Mouse (Mus musculus): ENCODE results near the gene Arl5a. TPM values are rescaled to one million over a fixed set of nuclear protein-coding genes. Genes with fewer than 3 reads are reported as not detected.
A peak's percentile ranks its signal among the peaks of the same experiment; 100 is the strongest.

Gene Arl5a
- polyA plus RNA-seq, 1 experiment from 2014 or later, result 40.0 TPM

DNA sequence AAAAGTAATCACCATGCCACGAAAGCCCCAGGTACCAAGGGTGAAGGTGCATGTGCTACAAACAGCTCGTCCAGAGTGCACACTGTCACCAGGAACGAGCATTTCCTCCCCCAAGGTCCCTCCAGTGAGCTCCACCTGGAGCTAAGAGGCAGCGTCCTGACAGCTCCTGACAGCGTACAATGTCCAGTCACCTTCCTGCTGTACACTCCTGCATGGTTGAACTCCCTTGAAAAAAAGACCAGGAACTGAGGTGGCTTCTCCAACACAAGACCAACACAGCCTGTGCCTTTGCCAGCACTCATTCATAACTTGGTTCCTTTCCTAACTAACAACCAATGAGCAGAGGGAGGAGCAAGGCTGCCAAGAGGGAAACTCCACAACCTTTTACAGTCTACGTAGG lies 3.5 kb downstream of the Arl5a start:
- H3K9ac ChIP-seq, result no peak overlapping the region
- H3K9me3 ChIP-seq, result no peaks in the 10 kb centered on the region
- H3K4me2 ChIP-seq, result no peak overlapping the region
- no peaks in the 10 kb centered on the region for H3K27me3 ChIP-seq
- peaks cover 44% of the 10 kb centered on the region for H3K4me1 ChIP-seq
- no peak for ATAC-seq (ENCODE audit: borderline replicate concordance, extremely low read depth, low FRiP score, low TSS enrichment)
- peaks cover 7% of the 10 kb centered on the region for H3K36me3 ChIP-seq
- no peak overlapping the region for H3K27ac ChIP-seq
- no peak overlapping the region for H3K4me3 ChIP-seq
- WGBS, result 59% methylated on average over 6 of the region's 6 CpGs

DNA sequence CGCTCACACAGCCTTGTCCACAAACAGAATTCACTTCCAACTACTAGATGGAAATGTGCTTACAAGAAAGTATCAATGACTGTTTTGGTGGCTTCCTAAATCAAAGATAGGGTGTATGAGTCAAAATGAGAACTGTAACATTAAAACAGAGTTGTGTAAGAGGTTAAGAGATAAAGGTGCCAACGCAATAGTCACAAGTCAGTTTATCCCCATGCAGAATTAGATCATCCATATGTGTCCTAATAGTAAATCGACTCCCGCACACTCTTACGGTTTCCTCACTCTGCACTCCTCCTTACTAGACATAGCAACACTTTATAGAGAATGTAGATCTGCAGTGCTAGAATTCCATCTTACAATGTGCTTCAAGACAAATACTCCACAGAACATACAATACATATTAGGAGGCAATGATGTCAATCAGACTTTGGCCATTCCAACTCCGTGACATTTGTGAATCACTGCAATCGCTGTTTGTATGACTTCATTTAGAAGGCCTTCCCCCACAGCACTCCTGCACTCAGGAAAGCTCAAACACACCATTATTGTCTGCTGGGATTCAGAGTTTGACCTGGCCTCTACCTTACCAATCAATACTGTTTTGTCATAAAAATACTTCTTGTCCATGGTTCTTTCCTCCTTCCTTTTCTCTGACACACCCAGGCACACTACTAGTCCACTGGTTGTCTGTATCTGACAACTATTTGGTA lies 4.5 kb downstream of the Arl5a start:
- no peaks in the 10 kb centered on the region for H3K27me3 ChIP-seq
- no peak overlapping the region for H3K4me3 ChIP-seq
- no peak overlapping the region for H3K4me2 ChIP-seq
- peaks cover 36% of the 10 kb centered on the region for H3K4me1 ChIP-seq
- WGBS, result 85% methylated on average over 7 of the region's 7 CpGs
- peaks cover 17% of the 10 kb centered on the region for H3K36me3 ChIP-seq
- no peak for ATAC-seq (ENCODE audit: borderline replicate concordance, extremely low read depth, low FRiP score, low TSS enrichment)
- H3K9ac ChIP-seq, result no peak overlapping the region
- H3K27ac ChIP-seq, result no peak overlapping the region
- no peaks in the 10 kb centered on the region for H3K9me3 ChIP-seq

DNA sequence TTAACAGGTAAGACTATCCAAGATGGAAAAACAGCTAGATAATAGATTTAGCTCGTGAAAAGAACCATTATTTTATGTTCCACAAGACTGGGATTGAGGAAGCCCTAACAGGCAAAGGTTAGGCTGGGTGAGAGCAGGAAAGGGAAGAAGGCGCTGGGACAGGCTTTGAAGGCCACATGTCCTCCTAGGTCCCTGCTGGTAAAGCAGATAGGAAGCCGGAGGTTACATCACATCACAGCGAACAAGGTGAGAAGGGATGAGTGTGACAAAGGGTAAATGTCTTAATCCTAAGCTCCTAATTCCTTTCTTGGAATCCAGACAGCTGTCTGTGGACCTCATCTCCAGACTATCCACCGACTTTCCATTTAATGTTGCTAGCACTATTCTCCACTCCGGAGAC lies 5.4 kb downstream of the Arl5a start:
- H3K4me3 ChIP-seq, result no peak overlapping the region
- H3K27ac ChIP-seq, result no peak overlapping the region
- 67% methylated on average over 6 of the region's 6 CpGs for WGBS
- no peak for ATAC-seq (ENCODE audit: borderline replicate concordance, extremely low read depth, low FRiP score, low TSS enrichment)
- peaks cover 18% of the 10 kb centered on the region for H3K36me3 ChIP-seq
- no peaks in the 10 kb centered on the region for H3K27me3 ChIP-seq
- peaks cover 36% of the 10 kb centered on the region for H3K4me1 ChIP-seq
- H3K9me3 ChIP-seq, result no peaks in the 10 kb centered on the region
- H3K9ac ChIP-seq, result no peak overlapping the region
- H3K4me2 ChIP-seq, result no peak overlapping the region

DNA sequence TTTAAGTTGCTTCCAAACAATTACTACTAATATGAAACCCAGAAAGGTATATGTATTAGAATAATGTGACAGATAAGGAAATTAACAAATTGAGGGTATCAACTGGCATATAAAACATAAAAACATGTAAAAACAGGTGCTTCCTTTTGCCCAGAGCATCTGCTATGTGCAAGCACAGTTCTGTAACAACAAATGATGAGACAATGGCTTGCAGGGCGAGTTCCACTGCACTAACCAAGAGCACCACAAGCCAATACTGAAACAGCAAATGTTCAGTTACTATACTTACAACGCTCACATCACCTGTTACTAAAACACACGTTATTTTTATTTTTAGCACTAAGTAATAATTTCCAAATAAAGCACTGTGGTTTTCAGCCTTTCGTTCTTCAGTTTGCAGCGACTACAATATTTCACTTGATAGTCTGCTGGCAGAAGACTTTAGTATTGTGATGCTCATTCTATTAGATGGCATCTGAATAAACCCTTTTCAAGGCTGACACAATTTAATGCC lies 12.1 kb downstream of the Arl5a start:
- no peak for ATAC-seq (ENCODE audit: borderline replicate concordance, extremely low read depth, low FRiP score, low TSS enrichment)
- Histone ChIP-seq H3K36me3 (peaks cover 69% of the 10 kb centered on the region), H3K4me1 (no peaks in the 10 kb centered on the region), H3K4me3 (no peak overlapping the region), H3K9ac (no peak overlapping the region), H3K4me2 (no peak overlapping the region), H3K27ac (no peak overlapping the region), H3K27me3 (no peaks in the 10 kb centered on the region), H3K9me3 (peaks cover 19% of the 10 kb centered on the region)
- WGBS, result 96% methylated on average over 5 of the region's 5 CpGs

DNA sequence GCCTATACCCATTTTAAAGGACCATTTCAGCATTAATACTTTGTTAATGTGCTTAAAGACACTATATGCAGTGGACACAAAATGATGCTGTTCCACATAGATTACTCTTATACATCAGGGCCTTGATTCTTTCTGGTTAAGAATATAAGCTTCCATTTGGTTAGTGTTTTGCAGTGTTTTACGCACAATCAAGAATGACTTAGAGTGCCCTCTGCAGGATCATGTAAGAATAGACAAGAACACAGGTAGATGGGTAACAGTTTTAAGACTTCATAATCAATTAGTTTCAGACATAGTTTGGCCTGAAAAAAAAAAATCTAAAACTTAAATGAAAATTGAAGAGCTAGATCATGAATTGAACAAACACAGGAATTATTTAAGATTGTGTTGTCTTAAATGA lies 18.2 kb downstream of the Arl5a start:
- no peak overlapping the region for H3K4me3 ChIP-seq
- H3K9ac ChIP-seq, result no peak overlapping the region
- H3K27me3 ChIP-seq, result no peaks in the 10 kb centered on the region
- no peak overlapping the region for H3K27ac ChIP-seq
- H3K36me3 ChIP-seq, result peaks cover 58% of the 10 kb centered on the region
- ATAC-seq (ENCODE audit: borderline replicate concordance, extremely low read depth, low FRiP score, low TSS enrichment), result no peak
- H3K4me1 ChIP-seq, result no peaks in the 10 kb centered on the region
- no peak overlapping the region for H3K4me2 ChIP-seq
- peaks cover 19% of the 10 kb centered on the region for H3K9me3 ChIP-seq
- WGBS, result 90% methylated on average over 1 of the region's 1 CpGs

DNA sequence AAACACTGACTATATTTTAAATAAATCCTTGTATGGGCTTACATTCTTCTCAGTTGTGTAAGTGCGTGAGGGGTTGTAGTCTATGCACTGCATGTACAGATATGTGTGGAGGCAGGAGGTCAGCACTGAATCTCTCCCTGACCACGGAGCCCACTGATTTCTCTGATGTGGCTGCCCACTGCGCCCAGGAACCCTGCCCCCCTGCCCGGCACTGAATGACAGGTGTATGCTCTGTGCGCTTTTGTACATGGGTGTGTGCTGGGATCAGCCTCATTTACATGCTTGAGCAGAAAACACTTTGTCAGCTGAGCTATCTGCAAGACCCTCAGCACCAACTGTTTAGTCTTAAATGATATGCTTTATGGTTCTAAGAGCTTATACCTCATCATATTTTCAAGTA lies 19.5 kb downstream of the Arl5a start:
- H3K4me1 ChIP-seq, result no peaks in the 10 kb centered on the region
- peaks cover 51% of the 10 kb centered on the region for H3K36me3 ChIP-seq
- ATAC-seq (ENCODE audit: borderline replicate concordance, extremely low read depth, low FRiP score, low TSS enrichment), result no peak

DNA sequence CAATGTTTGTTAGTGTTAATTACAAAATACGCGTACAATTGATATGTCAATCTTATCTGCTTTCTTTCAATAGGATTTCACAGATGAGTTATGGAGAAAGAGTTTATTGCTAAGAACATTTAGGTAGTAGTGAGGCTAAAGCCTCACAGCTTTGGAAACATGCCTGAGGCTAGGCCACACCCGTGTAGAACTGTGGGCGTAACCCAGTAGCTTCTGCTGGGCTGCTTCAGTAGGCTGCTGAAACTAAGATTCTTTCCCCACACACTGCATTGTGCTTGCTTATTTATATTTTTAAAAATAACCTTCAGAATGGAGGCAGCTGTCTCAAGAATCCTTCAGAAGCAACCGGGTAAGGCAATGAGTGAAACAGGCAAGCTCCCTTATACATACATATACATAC lies 30.2 kb downstream of the Arl5a start:
- H3K4me3 ChIP-seq, result no peak overlapping the region
- no peak overlapping the region for H3K27ac ChIP-seq
- no peak overlapping the region for H3K9ac ChIP-seq
- no peak overlapping the region for H3K4me2 ChIP-seq
- WGBS, result 81% methylated on average over 5 of the region's 5 CpGs
- no peaks in the 10 kb centered on the region for H3K9me3 ChIP-seq
- ATAC-seq (ENCODE audit: borderline replicate concordance, extremely low read depth, low FRiP score, low TSS enrichment), result no peak
- no peaks in the 10 kb centered on the region for H3K4me1 ChIP-seq
- no peaks in the 10 kb centered on the region for H3K27me3 ChIP-seq
- peaks cover 6% of the 10 kb centered on the region; the same call in 1 of the 2 replicates for H3K36me3 ChIP-seq

More for the DNA sequence above, 19.5 kb downstream of the Arl5a start:
- Histone ChIP-seq H3K27me3 (no peaks in the 10 kb centered on the region), H3K9me3 (peaks cover 10% of the 10 kb centered on the region), H3K9ac (no peak overlapping the region), H3K4me2 (no peak overlapping the region), H3K4me3 (no peak overlapping the region), H3K27ac (no peak overlapping the region)
- WGBS, result 90% methylated on average over 5 of the region's 5 CpGs

DNA sequence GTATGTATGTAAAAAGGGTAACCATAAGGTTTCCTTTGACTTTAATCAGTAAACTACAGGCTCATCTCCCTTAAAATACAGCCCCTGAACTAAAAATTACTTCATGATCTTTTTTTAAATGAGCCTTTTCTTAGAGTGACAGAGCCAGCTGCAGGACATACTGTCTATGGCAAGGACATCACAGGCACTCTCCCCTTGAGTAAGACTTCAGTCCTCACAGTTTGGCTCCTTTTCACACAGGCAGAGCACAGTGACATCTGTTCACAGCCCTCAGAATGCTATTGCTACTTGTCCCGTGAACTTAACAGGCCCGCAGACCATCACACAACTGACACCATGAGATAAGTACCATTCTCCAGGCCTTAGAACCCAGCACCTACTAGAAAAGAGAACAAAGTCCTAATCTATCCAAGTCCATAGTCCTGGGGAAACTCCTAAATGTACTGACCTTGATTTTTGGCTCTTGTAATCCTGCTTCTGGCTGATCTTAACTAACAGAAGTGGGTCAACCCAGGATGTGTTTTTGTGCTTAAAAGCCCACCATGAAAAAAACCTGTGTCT lies 34.2 kb downstream of the Arl5a start:
- Histone ChIP-seq H3K4me1 (peaks cover 10% of the 10 kb centered on the region; the same call in 1 of the 2 replicates), H3K36me3 (no peaks in the 10 kb centered on the region), H3K4me3 (no peak overlapping the region), H3K9ac (no peak overlapping the region), H3K27ac (no peak overlapping the region), H3K27me3 (no peaks in the 10 kb centered on the region), H3K9me3 (no peaks in the 10 kb centered on the region), H3K4me2 (no peak overlapping the region)
- WGBS, result 67% methylated on average over 2 of the region's 2 CpGs
- ATAC-seq (ENCODE audit: borderline replicate concordance, extremely low read depth, low FRiP score, low TSS enrichment), result no peak

DNA sequence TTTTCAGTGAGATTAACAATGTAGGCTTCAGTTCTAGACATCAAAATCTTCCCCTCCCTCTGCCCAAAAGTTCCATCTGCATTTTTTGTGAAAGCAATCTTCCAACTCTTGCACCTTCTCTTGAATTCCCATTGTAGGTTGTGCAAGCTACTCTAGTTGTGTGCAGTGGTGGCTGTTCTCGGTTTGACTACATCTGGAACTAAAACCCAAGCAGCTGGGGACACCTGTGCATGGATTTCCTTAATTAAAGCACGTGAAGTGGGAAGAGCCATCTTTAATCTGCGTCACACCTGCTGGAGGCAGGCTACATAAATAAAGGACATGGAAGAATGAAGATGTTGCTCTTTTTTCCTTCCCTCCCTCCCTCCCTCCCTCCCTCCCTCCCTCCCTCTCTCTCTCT lies 34.7 kb downstream of the Arl5a start:
- ATAC-seq (ENCODE audit: borderline replicate concordance, extremely low read depth, low FRiP score, low TSS enrichment), result no peak
- H3K9me3 ChIP-seq, result no peaks in the 10 kb centered on the region
- H3K27ac ChIP-seq, result no peak overlapping the region
- H3K9ac ChIP-seq, result no peak overlapping the region
- peaks cover 11% of the 10 kb centered on the region; the same call in 1 of the 2 replicates for H3K4me1 ChIP-seq
- H3K4me3 ChIP-seq, result no peak overlapping the region
- H3K4me2 ChIP-seq, result no peak overlapping the region
- no peaks in the 10 kb centered on the region for H3K36me3 ChIP-seq
- WGBS, result 67% methylated on average over 3 of the region's 3 CpGs
- H3K27me3 ChIP-seq, result no peaks in the 10 kb centered on the region

DNA sequence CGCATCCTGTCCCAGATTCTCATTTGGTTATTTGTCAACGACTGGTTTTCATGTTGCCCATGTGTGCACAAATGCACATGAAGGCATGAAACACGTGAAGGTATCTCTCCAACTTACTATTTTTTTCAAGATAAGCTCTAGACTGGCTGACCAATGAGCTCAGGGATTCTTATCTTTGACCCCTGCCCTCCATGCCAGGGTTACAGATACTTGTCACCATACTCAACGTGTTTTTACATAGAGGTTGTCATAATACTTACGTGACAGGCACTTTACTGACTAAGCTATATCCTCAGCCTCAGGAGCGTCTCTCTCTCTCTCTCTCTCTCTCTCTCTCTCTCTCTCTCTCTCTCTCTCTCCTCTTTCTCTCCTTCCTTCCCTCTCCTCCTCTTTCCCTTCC lies 38.2 kb downstream of the Arl5a start:
- Histone ChIP-seq H3K4me2 (no peak overlapping the region), H3K9me3 (no peaks in the 10 kb centered on the region), H3K4me3 (no peak overlapping the region), H3K27ac (no peak overlapping the region), H3K27me3 (no peaks in the 10 kb centered on the region), H3K9ac (no peak overlapping the region), H3K4me1 (peaks cover 11% of the 10 kb centered on the region; the same call in 1 of the 2 replicates), H3K36me3 (no peaks in the 10 kb centered on the region)
- no peak; the same call in 1 of the 2 replicates for ATAC-seq (ENCODE audit: borderline replicate concordance, extremely low read depth, low FRiP score, low TSS enrichment)
- WGBS, result 38% methylated on average over 6 of the region's 6 CpGs

DNA sequence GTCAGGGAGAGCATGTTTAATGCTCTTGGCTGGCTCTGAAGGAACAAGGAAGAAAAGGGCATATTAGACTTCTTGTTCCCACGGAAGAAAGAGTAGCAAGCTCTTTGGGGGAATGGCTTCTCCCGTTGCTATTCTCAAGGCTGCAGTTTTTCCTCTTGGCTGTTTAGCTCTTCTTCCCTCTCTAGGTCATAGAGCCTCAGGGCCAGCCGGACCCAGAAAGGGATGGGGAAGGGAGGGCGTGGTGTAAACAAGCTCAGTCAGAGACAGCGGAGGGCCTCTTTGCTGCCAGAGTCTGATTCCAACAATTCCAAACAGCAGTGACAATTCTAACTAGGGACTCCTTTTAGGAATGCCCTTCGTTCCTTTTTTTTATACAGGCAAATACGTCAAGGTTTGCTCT lies 38.7 kb downstream of the Arl5a start:
- ATAC-seq (ENCODE audit: borderline replicate concordance, extremely low read depth, low FRiP score, low TSS enrichment), result no peak; the same call in 1 of the 2 replicates
- H3K36me3 ChIP-seq, result no peaks in the 10 kb centered on the region
- no peak overlapping the region for H3K4me3 ChIP-seq
- peak overlapping the region; percentile 49 for H3K27ac ChIP-seq
- no peak overlapping the region for H3K9ac ChIP-seq
- WGBS, result 24% methylated on average over 7 of the region's 7 CpGs
- peaks cover 11% of the 10 kb centered on the region; the same call in 1 of the 2 replicates for H3K4me1 ChIP-seq
- H3K4me2 ChIP-seq, result peak overlapping the region; percentile 26; the same call in 1 of the 2 replicates
- no peaks in the 10 kb centered on the region for H3K27me3 ChIP-seq
- H3K9me3 ChIP-seq, result no peaks in the 10 kb centered on the region

DNA sequence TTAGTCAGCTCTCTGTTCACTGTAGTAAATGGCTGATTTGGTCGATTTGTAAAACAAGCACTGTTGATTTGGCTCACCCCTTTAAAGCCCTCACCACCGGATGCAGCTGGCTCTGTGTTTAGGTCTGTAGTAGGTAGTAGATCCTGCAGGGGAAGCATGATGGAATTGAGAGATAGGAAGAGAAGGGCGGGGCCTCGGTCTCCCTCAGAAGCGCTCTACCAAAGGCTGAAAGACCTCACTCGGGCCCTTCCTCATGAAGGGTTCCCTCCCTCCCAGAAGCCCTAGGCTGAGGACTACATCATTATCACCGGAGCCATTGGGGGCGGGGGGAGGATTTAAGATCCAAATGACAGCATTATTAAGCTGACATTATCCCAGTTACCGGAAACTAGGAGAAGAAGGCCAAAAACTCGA lies 45.8 kb downstream of the Arl5a start:
- peaks cover 16% of the 10 kb centered on the region; the same call in 1 of the 2 replicates for H3K27me3 ChIP-seq
- no peaks in the 10 kb centered on the region for H3K9me3 ChIP-seq
- WGBS, result 59% methylated on average over 10 of the region's 10 CpGs
- H3K9ac ChIP-seq, result no peak overlapping the region
- no peaks in the 10 kb centered on the region for H3K36me3 ChIP-seq
- no peak overlapping the region for H3K4me3 ChIP-seq
- H3K4me1 ChIP-seq, result 0 out of 2 replicates have a peak, but pooled peaks cover 3% of the 10 kb centered on the region
- peak; percentile 64; the same call in 1 of the 2 replicates for ATAC-seq (ENCODE audit: borderline replicate concordance, extremely low read depth, low FRiP score, low TSS enrichment)
- no peak overlapping the region for H3K4me2 ChIP-seq
- H3K27ac ChIP-seq, result peak overlapping the region; percentile 39; the same call in 1 of the 2 replicates
